Mouse (Mus musculus) MEL (cell line): ENCODE measurements at regions not wholly inside any gene's neighbourhood (a gene's known extent, or its start where the extent isn't known, plus 50 kb on each side); places are given as distances from the start of the nearest gene placed in this dataset.
A peak's percentile ranks its signal among the peaks of the same experiment; 100 is the strongest.

Experiments used
- DNase-seq: peaks from one replicate; pipeline ENCODE4 v3.0.0; 2011; ENCODE audit warnings: low read depth, low spot score
- H3K27ac ChIP-seq: 2 replicates; pipeline ENCODE4 v1.5.1; 2012; ENCODE audit warnings: low read depth, mild to moderate bottlenecking, control low read depth, low read length, moderate library complexity; ENCODE audit not compliant: control insufficient read depth
- H3K27me3 ChIP-seq, 2 experiments: fragments of 150-350 bp in 1 of 2; sonication (generic) in 1 of 2; 2 replicates each; pipeline ENCODE4 v1.6.1; 2012; ENCODE audit warnings: low read length in 2 of 2, mild to moderate bottlenecking in 2 of 2, improper control_type of control experiment in 1 of 2, moderate library complexity in 1 of 2; ENCODE audit not compliant: insufficient read depth in 2 of 2, control insufficient read depth in 1 of 2
- H3K36me3 ChIP-seq, 2 experiments: 2 replicates each; pipeline ENCODE4 v1.6.1; 2012 to 2014; ENCODE audit warnings: low read length in 2 of 2, improper control_type of control experiment in 1 of 2, inconsistent platforms in 1 of 2, mild to moderate bottlenecking in 1 of 2; ENCODE audit not compliant: insufficient read depth in 2 of 2, control insufficient read depth in 1 of 2
- H3K4me1 ChIP-seq, 2 experiments: fragments of 150-350 bp in 1 of 2; sonication (generic) in 1 of 2; 2 replicates each; pipeline ENCODE4 v1.6.1; 2012; ENCODE audit warnings: low read length in 2 of 2, improper control_type of control experiment in 1 of 2, mild to moderate bottlenecking in 1 of 2; ENCODE audit not compliant: insufficient read depth in 2 of 2, control insufficient read depth in 1 of 2
- H3K4me3 ChIP-seq, 2 experiments: fragments of 150-350 bp in 1 of 2; sonication (generic) in 1 of 2; 2 replicates each; pipeline ENCODE4 v1.5.1; 2012; ENCODE audit warnings: low read depth in 2 of 2, low read length in 2 of 2, mild to moderate bottlenecking in 2 of 2, moderate library complexity in 2 of 2, control low read depth in 1 of 2, improper control_type of control experiment in 1 of 2; ENCODE audit not compliant: control insufficient read depth in 1 of 2, insufficient read depth in 1 of 2
- H3K79me2 ChIP-seq: 2 replicates; pipeline ENCODE4 v1.6.1; 2012; ENCODE audit warnings: mild to moderate bottlenecking, low read length, moderate library complexity; ENCODE audit not compliant: control insufficient read depth, poor library complexity, insufficient read depth
- H3K9ac ChIP-seq: 2 replicates; pipeline ENCODE4 v1.6.1; 2012; ENCODE audit warnings: low read depth, mild to moderate bottlenecking, control low read depth, low read length, moderate library complexity; ENCODE audit not compliant: control insufficient read depth, poor library complexity, severe bottlenecking
- H3K9me3 ChIP-seq: fragments of 150-350 bp; sonication (generic); replicated peaks from 2 replicates; pipeline ENCODE4 v1.6.1; 2012; ENCODE audit warnings: mild to moderate bottlenecking, low read length, improper control_type of control experiment, moderate library complexity; ENCODE audit not compliant: insufficient read depth
- BHLHE40 ChIP-seq: IDR thresholded peaks from 2 replicates; pipeline ENCODE4 v1.6.1; 2012; ENCODE audit warnings: low read depth, mild to moderate bottlenecking, inconsistent platforms, low read length, improper control_type of control experiment, borderline replicate concordance
- CTCF ChIP-seq, 3 experiments: IDR thresholded peaks in 2 of 3; conservative IDR thresholded peaks in 1 of 3; 2 replicates each; pipeline ENCODE4 v1.5.1; 2011 to 2012; ENCODE audit warnings: low read length in 3 of 3, low read depth in 2 of 3, mild to moderate bottlenecking in 2 of 3, improper control_type of control experiment in 1 of 3, inconsistent platforms in 1 of 3, mixed read lengths in 1 of 3, moderate library complexity in 1 of 3; ENCODE audit not compliant: control insufficient read depth in 1 of 3, insufficient read depth in 1 of 3, poor library complexity in 1 of 3, severe bottlenecking in 1 of 3
- EP300 ChIP-seq, 2 experiments: IDR thresholded peaks; 2 replicates each; pipeline ENCODE4 v1.6.1; 2011; ENCODE audit warnings: improper control_type of control experiment in 2 of 2, low read length in 2 of 2, low read depth in 1 of 2, mild to moderate bottlenecking in 1 of 2
- ETS1 ChIP-seq: IDR thresholded peaks from 2 replicates; pipeline ENCODE4 v1.6.1; 2012; ENCODE audit warnings: low read depth, mild to moderate bottlenecking, inconsistent platforms, low read length, improper control_type of control experiment, moderate library complexity
- GATA1 ChIP-seq: IDR thresholded peaks from 2 replicates; pipeline ENCODE4 v1.6.1; 2011; ENCODE audit warnings: low read depth, low read length, improper control_type of control experiment
- KAT2A ChIP-seq: conservative IDR thresholded peaks from 2 replicates; pipeline ENCODE4 v1.6.1; 2012; ENCODE audit warnings: low read depth, low read length, improper control_type of control experiment, inconsistent platforms
- MAX ChIP-seq: IDR thresholded peaks from 2 replicates; pipeline ENCODE4 v1.6.1; 2011; ENCODE audit warnings: low read length, improper control_type of control experiment
- MEF2A ChIP-seq: IDR thresholded peaks from 2 replicates; pipeline ENCODE4 v1.6.1; 2014; ENCODE audit warnings: low read depth, mild to moderate bottlenecking, inconsistent platforms, low read length, improper control_type of control experiment; ENCODE audit not compliant: poor library complexity, insufficient replicate concordance, severe bottlenecking; ENCODE audit errors: extremely low read depth
- MXI1 ChIP-seq: IDR thresholded peaks from 2 replicates; pipeline ENCODE4 v1.6.1; 2011; ENCODE audit warnings: mild to moderate bottlenecking, low read depth, low read length, improper control_type of control experiment
- MYC ChIP-seq: IDR thresholded peaks from 2 replicates; pipeline ENCODE4 v1.6.1; 2011; ENCODE audit warnings: low read depth, mild to moderate bottlenecking, low read length, improper control_type of control experiment, moderate library complexity
- NELFE ChIP-seq: IDR thresholded peaks from 2 replicates; pipeline ENCODE4 v1.6.1; 2011; ENCODE audit warnings: low read depth, low read length, improper control_type of control experiment
- NRF1 ChIP-seq: IDR thresholded peaks from 2 replicates; pipeline ENCODE4 v1.6.1; 2014; ENCODE audit warnings: low read depth, mild to moderate bottlenecking, inconsistent platforms, low read length, improper control_type of control experiment, moderate library complexity; ENCODE audit not compliant: poor library complexity, insufficient read depth, severe bottlenecking
- POLR2A ChIP-seq, 2 experiments: IDR thresholded peaks; 2 replicates each; pipeline ENCODE4 v1.6.1; 2011 to 2012; ENCODE audit warnings: low read length in 2 of 2, mild to moderate bottlenecking in 2 of 2, control low read depth in 1 of 2, improper control_type of control experiment in 1 of 2, low read depth in 1 of 2, moderate library complexity in 1 of 2; ENCODE audit not compliant: control insufficient read depth in 1 of 2, insufficient read depth in 1 of 2, poor library complexity in 1 of 2
- POLR2AphosphoS2 ChIP-seq: IDR thresholded peaks from 2 replicates; pipeline ENCODE4 v1.6.1; 2011; ENCODE audit warnings: low read length, improper control_type of control experiment
- RAD21 ChIP-seq: IDR thresholded peaks from 2 replicates; pipeline ENCODE4 v1.6.1; 2011; ENCODE audit warnings: mild to moderate bottlenecking, low read depth, low read length, improper control_type of control experiment
- TAL1 ChIP-seq: IDR thresholded peaks from 2 replicates; pipeline ENCODE4 v1.6.1; 2012; ENCODE audit warnings: mild to moderate bottlenecking, inconsistent platforms, low read length, moderate library complexity, mixed read lengths
- TCF12 ChIP-seq: IDR thresholded peaks from 2 replicates; pipeline ENCODE4 v1.6.1; 2014; ENCODE audit warnings: low read depth, mild to moderate bottlenecking, inconsistent platforms, low read length, improper control_type of control experiment, moderate library complexity
- ZC3H11A ChIP-seq: IDR thresholded peaks from 2 replicates; pipeline ENCODE4 v1.6.1; 2012; ENCODE audit warnings: low read depth, mild to moderate bottlenecking, inconsistent platforms, low read length, improper control_type of control experiment
- ZMIZ1 ChIP-seq: IDR thresholded peaks from 2 replicates; pipeline ENCODE4 v1.6.1; 2012; ENCODE audit warnings: low read depth, mild to moderate bottlenecking, inconsistent platforms, low read length, improper control_type of control experiment, moderate library complexity
- ZNF384 ChIP-seq: IDR thresholded peaks from 2 replicates; pipeline ENCODE4 v1.6.1; 2012; ENCODE audit warnings: low read depth, mild to moderate bottlenecking, inconsistent platforms, low read length, improper control_type of control experiment

GRCm38 (mm10) chr5:45256256-45256999 lies 193.6 kb downstream of the Qdpr start:
- TF ChIP-seq GATA1 (peak; percentile 48; the same call in 1 of the 2 replicates), EP300 (IDR thresholded peaks at IDR 0.05; ENCODE audit: low read depth in 1 of 2, low read length in 2 of 2) (peak; percentile 12 to 25; a peak in 1 of 4 replicates), ZC3H11A (no peak)
- no peak overlapping the region for H3K4me3 ChIP-seq

GRCm38 (mm10) chr5:45231856-45232255 lies 218.2 kb downstream of the Qdpr start:
- TF ChIP-seq MYC = no peak
- no peak for TF ChIP-seq EP300 (IDR thresholded peaks at IDR 0.05; ENCODE audit: low read depth in 1 of 2, low read length in 2 of 2)
- no peak for TF ChIP-seq ZMIZ1
- no peak for TF ChIP-seq TCF12
- no peak for TF ChIP-seq NRF1
- no peak for TF ChIP-seq ETS1
- no peak for TF ChIP-seq NELFE
- TF ChIP-seq BHLHE40 = no peak
- TF ChIP-seq RAD21 = no peak
- no peak for TF ChIP-seq MXI1
- no peak for TF ChIP-seq POLR2AphosphoS2
- no peak for TF ChIP-seq KAT2A
- TF ChIP-seq MEF2A = no peak
- no peak for TF ChIP-seq POLR2A (IDR thresholded peaks at IDR 0.05; ENCODE audit: control insufficient read depth in 1 of 2, insufficient read depth in 1 of 2, low read depth in 1 of 2, low read length in 2 of 2, poor library complexity in 1 of 2)
- no peak for TF ChIP-seq TAL1
- no peak for TF ChIP-seq MAX
- TF ChIP-seq ZNF384 = no peak
- no peak for TF ChIP-seq CTCF (IDR thresholded peaks at IDR 0.05 in 2 of 3, conservative IDR thresholded peaks at IDR 0.05 in 1 of 3; ENCODE audit: control insufficient read depth in 1 of 3, insufficient read depth in 1 of 3, low read depth in 2 of 3, low read length in 3 of 3, poor library complexity in 1 of 3, severe bottlenecking in 1 of 3)
- Histone ChIP-seq H3K27ac (no peak overlapping the region), H3K4me3 (no peak overlapping the region), H3K79me2 (no peaks in the 10 kb centered on the region), H3K27me3 (no peaks in the 10 kb centered on the region), H3K36me3 (peaks cover 0 to 16% of the 10 kb centered on the region in 2 experiments; a peak in 2 of 4 replicates), H3K4me1 (peaks cover 9 to 15% of the 10 kb centered on the region in 2 experiments), H3K9me3 (no peaks in the 10 kb centered on the region), H3K9ac (no peak overlapping the region)
- no peak for DNase-seq

More at GRCm38 (mm10) chr5:45256256-45256999, 193.6 kb downstream of the Qdpr start:
- Histone ChIP-seq H3K27me3 (no peaks in the 10 kb centered on the region), H3K36me3 (peaks cover 0 to 2% of the 10 kb centered on the region in 2 experiments; a peak in 1 of 4 replicates), H3K9ac (no peak overlapping the region), H3K4me1 (no peaks in the 10 kb centered on the region), H3K79me2 (no peaks in the 10 kb centered on the region), H3K27ac (no peak overlapping the region), H3K9me3 (no peaks in the 10 kb centered on the region)
- DNase-seq = no peak
